Mouse (Mus musculus): ENCODE measurements around the gene Psip1. TPM values are rescaled to one million over a fixed set of nuclear protein-coding genes. Genes with fewer than 3 reads are reported as not detected.
A peak's percentile ranks its signal among the peaks of the same experiment; 100 is the strongest.

The Psip1 gene
- total and polyA plus RNA-seq, 3 experiments: 8.2 to 18.1 (median 17.1) TPM

GRCm38 (mm10) chr4:83493112-83493511, 6.9 kb upstream of the Psip1 start:
- Histone ChIP-seq H3K79me2 (replicated peaks; ENCODE audit: control insufficient read depth, insufficient read depth, low read length) (no peaks in the 10 kb centered on the region), H3K9ac (ENCODE audit: low read depth, low read length) (no peak overlapping the region), H3K4me1 (ENCODE audit: control insufficient read depth, insufficient read depth, low read length) (no peaks in the 10 kb centered on the region; the same call in 1 of the 2 replicates), H3K36me3 (ENCODE audit: control insufficient read depth, insufficient read depth, low read length) (no peaks in the 10 kb centered on the region), H3K4me3 (no peak overlapping the region), H3K27me3 (ENCODE audit: control insufficient read depth, insufficient read depth, low read length) (no peaks in the 10 kb centered on the region), H3K27ac (no peak overlapping the region)
- TF ChIP-seq EP300 (IDR thresholded peaks at IDR 0.05; ENCODE audit: insufficient read depth, low read depth, low read length): no peak
- TF ChIP-seq POLR2A (IDR thresholded peaks at IDR 0.05; ENCODE audit: insufficient read depth, low read depth, low read length): no peak
- TF ChIP-seq CTCF (IDR thresholded peaks at IDR 0.05): peak; percentile 34; the same call in 1 of the 2 replicates
- intact Hi-C loops (cut with DNase I): no loop called here
- WGBS: 97% methylated on average over 1 of the region's 1 CpGs
- DNase-seq: no peak

GRCm38 (mm10) chr4:83489121-83489520, 2.9 kb upstream of the Psip1 start:
- Histone ChIP-seq H3K79me2 (replicated peaks; ENCODE audit: control insufficient read depth, insufficient read depth, low read length) (no peaks in the 10 kb centered on the region), H3K36me3 (ENCODE audit: control insufficient read depth, insufficient read depth, low read length) (peaks cover 4% of the 10 kb centered on the region; the same call in 1 of the 2 replicates), H3K4me3 (no peak overlapping the region), H3K9ac (ENCODE audit: low read depth, low read length) (no peak overlapping the region), H3K4me1 (ENCODE audit: control insufficient read depth, insufficient read depth, low read length) (no peaks in the 10 kb centered on the region; the same call in none of the 2 replicates), H3K27ac (no peak overlapping the region), H3K27me3 (ENCODE audit: control insufficient read depth, insufficient read depth, low read length) (no peaks in the 10 kb centered on the region)
- no peak for DNase-seq
- intact Hi-C loops (cut with DNase I): no loop called here
- no peak for TF ChIP-seq POLR2A (IDR thresholded peaks at IDR 0.05; ENCODE audit: insufficient read depth, low read depth, low read length)
- TF ChIP-seq CTCF (IDR thresholded peaks at IDR 0.05): no peak
- TF ChIP-seq EP300 (IDR thresholded peaks at IDR 0.05; ENCODE audit: insufficient read depth, low read depth, low read length): no peak
- whole genome bisulfite sequencing: 39% methylated on average over 5 of the region's 5 CpGs

DNA sequence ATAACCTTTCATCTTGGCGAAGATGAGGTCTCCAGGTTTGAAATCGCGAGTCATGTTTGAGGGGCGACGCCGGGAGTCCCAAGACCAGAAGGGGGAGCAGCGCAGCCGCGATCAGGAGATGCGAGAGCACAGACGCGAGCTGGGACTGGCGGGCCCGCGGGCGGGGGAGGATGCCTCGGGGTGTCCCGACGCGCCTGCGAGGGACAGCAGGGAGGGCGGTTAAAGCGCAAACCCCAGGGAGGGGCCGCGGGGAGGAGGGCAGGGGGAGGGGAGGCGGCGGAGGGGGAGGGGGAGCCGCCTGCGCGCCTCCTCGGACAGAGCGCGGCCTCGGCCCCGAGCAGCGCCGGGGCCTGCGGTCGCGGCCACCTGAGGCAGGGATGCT, 533 bp downstream of the Psip1 start:
- WGBS: under 1% methylated on average over 21 of the region's 40 CpGs
- no peaks in the 10 kb centered on the region for H3K79me2 ChIP-seq (replicated peaks; ENCODE audit: control insufficient read depth, insufficient read depth, low read length)
- peak; percentile 80 for TF ChIP-seq CTCF (IDR thresholded peaks at IDR 0.05)
- TF ChIP-seq POLR2A (IDR thresholded peaks at IDR 0.05; ENCODE audit: insufficient read depth, low read depth, low read length): no peak
- TF ChIP-seq EP300 (IDR thresholded peaks at IDR 0.05; ENCODE audit: insufficient read depth, low read depth, low read length): 0 out of 2 replicates have a peak, but pooled peaks have one; percentile 20
- intact Hi-C loops (cut with DNase I): loop anchor here (1.0 to 2.0 kb wide), 3 partner anchors 39 to 85 kb away; partner anchors contain the start of gene Ccdc171
- H3K27ac ChIP-seq: peak overlapping the region; percentile 97
- peak overlapping the region; percentile 73 for H3K4me3 ChIP-seq
- H3K4me1 ChIP-seq (ENCODE audit: control insufficient read depth, insufficient read depth, low read length): no peaks in the 10 kb centered on the region; the same call in none of the 2 replicates
- no peaks in the 10 kb centered on the region for H3K27me3 ChIP-seq (ENCODE audit: control insufficient read depth, insufficient read depth, low read length)
- peaks cover 4% of the 10 kb centered on the region; the same call in 1 of the 2 replicates for H3K36me3 ChIP-seq (ENCODE audit: control insufficient read depth, insufficient read depth, low read length)
- H3K9ac ChIP-seq (ENCODE audit: low read depth, low read length): peak overlapping the region; percentile 90
- peak; percentile 85 to 87 for DNase-seq

DNA sequence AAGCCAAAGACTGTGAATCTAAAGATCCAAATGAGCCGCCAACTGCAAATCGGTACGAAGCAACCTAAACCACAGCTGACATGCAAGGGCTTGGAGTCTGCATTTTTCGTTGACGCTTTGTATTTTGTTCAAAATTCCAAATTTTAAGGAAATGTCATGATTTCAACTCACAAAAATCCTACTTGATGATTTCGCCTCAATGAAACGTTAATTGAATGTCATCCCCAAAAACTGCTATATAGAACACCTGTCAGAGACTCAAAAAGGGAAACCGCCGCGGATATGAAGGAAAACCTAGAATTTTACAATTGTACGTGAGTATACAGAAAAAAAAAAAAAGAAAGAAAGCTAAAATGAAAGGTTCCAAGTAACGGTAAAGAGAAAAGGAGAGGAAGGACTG, 1.0 kb downstream of the Psip1 start:
- peaks cover 4% of the 10 kb centered on the region; the same call in 1 of the 2 replicates for H3K36me3 ChIP-seq (ENCODE audit: control insufficient read depth, insufficient read depth, low read length)
- H3K4me3 ChIP-seq: peak overlapping the region; percentile 73
- peak overlapping the region; percentile 97 for H3K27ac ChIP-seq
- TF ChIP-seq CTCF (IDR thresholded peaks at IDR 0.05): no peak
- TF ChIP-seq POLR2A (IDR thresholded peaks at IDR 0.05; ENCODE audit: insufficient read depth, low read depth, low read length): no peak
- TF ChIP-seq EP300 (IDR thresholded peaks at IDR 0.05; ENCODE audit: insufficient read depth, low read depth, low read length): no peak
- H3K27me3 ChIP-seq (ENCODE audit: control insufficient read depth, insufficient read depth, low read length): no peaks in the 10 kb centered on the region
- H3K4me1 ChIP-seq (ENCODE audit: control insufficient read depth, insufficient read depth, low read length): no peaks in the 10 kb centered on the region; the same call in none of the 2 replicates
- intact Hi-C loops (cut with DNase I): loop anchor here (1.0 kb wide), 1 partner anchor 85 kb away; no protein-coding TSS in a partner anchor
- 36% methylated on average over 12 of the region's 12 CpGs for WGBS
- no peak for DNase-seq
- peak overlapping the region; percentile 90 for H3K9ac ChIP-seq (ENCODE audit: low read depth, low read length)
- H3K79me2 ChIP-seq (replicated peaks; ENCODE audit: control insufficient read depth, insufficient read depth, low read length): no peaks in the 10 kb centered on the region

GRCm38 (mm10) chr4:83468208-83468607, 18.1 kb downstream of the Psip1 start:
- H3K4me1 ChIP-seq (ENCODE audit: control insufficient read depth, insufficient read depth, low read length): no peaks in the 10 kb centered on the region; the same call in 1 of the 2 replicates
- no peak overlapping the region for H3K27ac ChIP-seq
- WGBS: 80% methylated on average over 3 of the region's 3 CpGs
- TF ChIP-seq CTCF (IDR thresholded peaks at IDR 0.05) (no peak), EP300 (IDR thresholded peaks at IDR 0.05; ENCODE audit: insufficient read depth, low read depth, low read length) (no peak), POLR2A (IDR thresholded peaks at IDR 0.05; ENCODE audit: insufficient read depth, low read depth, low read length) (no peak)
- H3K36me3 ChIP-seq (ENCODE audit: control insufficient read depth, insufficient read depth, low read length): peaks cover 13% of the 10 kb centered on the region
- H3K9ac ChIP-seq (ENCODE audit: low read depth, low read length): no peak overlapping the region
- no peaks in the 10 kb centered on the region for H3K27me3 ChIP-seq (ENCODE audit: control insufficient read depth, insufficient read depth, low read length)
- H3K4me3 ChIP-seq: no peak overlapping the region
- DNase-seq: no peak
- no peaks in the 10 kb centered on the region for H3K79me2 ChIP-seq (replicated peaks; ENCODE audit: control insufficient read depth, insufficient read depth, low read length)
- intact Hi-C loops (cut with DNase I): no loop called here

DNA sequence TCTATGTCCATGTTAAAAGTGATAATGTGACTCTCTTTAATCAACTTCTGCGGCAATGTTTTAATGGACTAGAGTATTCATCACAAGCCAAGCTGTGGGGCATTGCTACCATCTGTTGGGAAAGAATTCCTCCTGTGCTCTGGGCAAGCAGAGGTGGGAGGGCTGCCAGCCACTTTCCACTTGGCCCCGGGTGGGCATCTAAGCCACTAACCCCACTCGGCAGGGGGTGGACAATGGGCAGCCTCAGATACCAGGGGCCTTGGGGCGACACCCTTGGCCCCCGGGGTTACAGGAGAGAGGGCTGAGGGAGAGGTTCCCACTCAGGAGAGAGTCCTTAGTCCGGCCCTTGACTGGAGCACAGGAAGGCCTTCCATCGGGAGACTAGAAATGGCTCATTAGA, 18.6 kb downstream of the Psip1 start:
- peaks cover 14% of the 10 kb centered on the region for H3K36me3 ChIP-seq (ENCODE audit: control insufficient read depth, insufficient read depth, low read length)

More for the DNA sequence above, 18.6 kb downstream of the Psip1 start:
- Histone ChIP-seq H3K27me3 (ENCODE audit: control insufficient read depth, insufficient read depth, low read length) (no peaks in the 10 kb centered on the region), H3K27ac (no peak overlapping the region), H3K4me1 (ENCODE audit: control insufficient read depth, insufficient read depth, low read length) (no peaks in the 10 kb centered on the region; the same call in 1 of the 2 replicates), H3K9ac (ENCODE audit: low read depth, low read length) (no peak overlapping the region), H3K4me3 (no peak overlapping the region), H3K79me2 (replicated peaks; ENCODE audit: control insufficient read depth, insufficient read depth, low read length) (no peaks in the 10 kb centered on the region)
- no peak for DNase-seq
- WGBS: 85% methylated on average over 7 of the region's 7 CpGs
- TF ChIP-seq POLR2A (IDR thresholded peaks at IDR 0.05; ENCODE audit: insufficient read depth, low read depth, low read length): no peak
- TF ChIP-seq EP300 (IDR thresholded peaks at IDR 0.05; ENCODE audit: insufficient read depth, low read depth, low read length): no peak
- intact Hi-C loops (cut with DNase I): no loop called here
